Mouse (Mus musculus) thymus, adult 2 months (tissue): ENCODE measurements around the gene Lmtk3.

Experiments used
- CTCF ChIP-seq: fragments of 200-500 bp; IDR thresholded peaks from 2 replicates; pipeline ENCODE4 v1.5.1; 2012; ENCODE audit warnings: mild to moderate bottlenecking, control low read depth, low read length, moderate library complexity, borderline replicate concordance; ENCODE audit not compliant: control insufficient read depth, poor library complexity, insufficient read depth; ENCODE audit errors: extremely low read depth
- POLR2A ChIP-seq: fragments of 200-500 bp; IDR thresholded peaks from 2 replicates; pipeline ENCODE4 v1.6.1; 2012; ENCODE audit warnings: mild to moderate bottlenecking, low read length, control low read depth, moderate library complexity; ENCODE audit not compliant: control insufficient read depth, poor library complexity, insufficient read depth; ENCODE audit errors: extremely low read depth

- TF ChIP-seq CTCF (no peak), POLR2A (no peak)
Observed at GRCm38 (mm10) chr7:45739820-45740219, 43.7 kb upstream of the Lmtk3 start.
